Mouse (Mus musculus) MEL (cell line): Measurements from ENCODE around the gene Krt28.

Experiments
- HCFC1 ChIP-seq: IDR thresholded peaks from 2 replicates; pipeline ENCODE4 v1.6.1; 2012; ENCODE audit warnings: low read depth, mild to moderate bottlenecking, inconsistent platforms, low read length, improper control_type of control experiment, moderate library complexity
- TAL1 ChIP-seq: IDR thresholded peaks from 2 replicates; pipeline ENCODE4 v1.6.1; 2012; ENCODE audit warnings: mild to moderate bottlenecking, inconsistent platforms, low read length, moderate library complexity, mixed read lengths
- UBTF ChIP-seq: IDR thresholded peaks from 2 replicates; pipeline ENCODE4 v1.6.1; 2012; ENCODE audit warnings: low read depth, mild to moderate bottlenecking, inconsistent platforms, low read length, improper control_type of control experiment, moderate library complexity, borderline replicate concordance; ENCODE audit not compliant: insufficient read depth

GRCm38 (mm10) chr11:99414463-99415147, 39.9 kb upstream of the Krt28 start:
- TF ChIP-seq HCFC1 = no peak
- no peak for TF ChIP-seq UBTF
- TF ChIP-seq TAL1 = no peak
